Mouse (Mus musculus): Measurements from ENCODE around the gene Gm12830.

Gm12830 gene

DNA sequence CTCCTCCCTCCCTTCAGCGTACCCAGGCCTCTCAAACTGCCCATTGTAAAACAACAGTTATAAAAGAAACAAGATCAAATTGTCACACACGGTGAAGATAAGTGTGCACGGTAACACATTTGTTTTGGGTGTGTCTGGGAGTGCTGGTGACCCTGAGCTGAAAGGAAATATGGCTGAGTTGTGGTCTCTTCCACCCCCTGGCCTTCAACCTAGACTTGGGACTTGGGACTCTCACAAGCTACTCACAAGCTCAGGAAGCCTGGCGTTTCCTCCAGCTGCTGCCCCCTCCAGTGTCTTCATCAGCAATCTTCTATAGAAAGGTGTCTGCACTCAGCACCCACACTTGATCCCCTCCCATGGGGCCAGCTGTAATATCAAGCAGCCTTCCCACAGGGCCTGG lies 24.1 kb downstream of the Gm12830 start:
- DNase-seq, result no peak

DNA sequence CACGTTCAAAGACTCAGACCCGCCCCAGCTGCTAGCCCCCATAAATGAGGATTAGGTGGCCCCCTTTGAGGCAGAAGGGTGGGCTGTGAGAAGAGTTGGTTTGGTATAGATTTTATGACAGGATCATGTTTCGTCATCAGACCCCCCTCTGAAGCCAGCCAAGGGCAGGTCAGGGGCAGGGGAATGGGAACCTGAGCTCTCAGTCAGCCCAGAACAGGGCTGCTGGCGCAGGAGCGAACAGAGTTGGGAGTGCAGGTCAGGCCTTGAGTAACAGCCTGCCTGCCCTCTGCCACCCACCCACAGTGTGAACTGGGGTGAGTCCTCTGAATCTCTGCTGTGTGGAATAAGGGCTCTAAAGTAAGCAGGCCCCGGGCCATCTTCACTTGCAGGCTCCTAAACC lies 25.2 kb downstream of the Gm12830 start:
- no peak for DNase-seq

DNA sequence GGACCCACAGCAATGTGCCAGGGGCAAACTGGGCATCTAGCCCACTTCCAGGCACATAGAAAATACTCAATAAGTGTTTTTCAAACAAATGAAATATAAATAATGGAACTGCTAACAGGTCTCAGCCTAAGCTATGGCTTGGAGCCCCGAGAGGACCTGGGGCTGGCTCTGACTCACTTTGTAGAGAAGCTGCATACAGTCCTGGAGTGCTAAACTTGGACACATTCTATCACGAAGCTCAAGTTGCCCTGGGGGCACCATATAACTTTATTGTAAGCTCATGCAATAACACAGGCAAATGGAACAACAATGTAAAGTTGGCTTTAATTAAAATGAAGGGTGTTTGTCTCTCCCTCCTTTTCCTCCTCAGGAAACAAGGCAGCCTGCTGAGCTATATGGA lies 32.4 kb downstream of the Gm12830 start:
- no peak for DNase-seq

DNA sequence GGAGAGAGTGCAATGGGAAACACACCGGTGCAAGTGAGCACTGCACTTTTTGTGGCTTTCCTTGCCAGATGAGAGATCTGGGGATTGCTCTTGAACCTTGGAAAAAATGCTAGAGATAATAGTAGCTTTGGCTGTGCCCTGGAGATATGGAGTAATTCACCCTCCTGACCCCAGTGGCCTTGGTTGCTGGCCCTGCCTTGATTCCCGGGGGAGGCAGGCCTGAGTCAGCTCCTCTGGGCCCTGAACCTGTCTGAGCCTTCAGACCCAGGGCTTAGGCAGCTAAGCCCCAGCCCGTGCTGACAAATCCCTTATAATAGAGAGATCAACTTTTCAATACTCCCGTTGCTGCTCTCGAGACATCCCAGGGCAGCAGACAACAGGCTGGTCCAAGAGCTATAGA lies 36.9 kb downstream of the Gm12830 start:
- no peak for DNase-seq

DNA sequence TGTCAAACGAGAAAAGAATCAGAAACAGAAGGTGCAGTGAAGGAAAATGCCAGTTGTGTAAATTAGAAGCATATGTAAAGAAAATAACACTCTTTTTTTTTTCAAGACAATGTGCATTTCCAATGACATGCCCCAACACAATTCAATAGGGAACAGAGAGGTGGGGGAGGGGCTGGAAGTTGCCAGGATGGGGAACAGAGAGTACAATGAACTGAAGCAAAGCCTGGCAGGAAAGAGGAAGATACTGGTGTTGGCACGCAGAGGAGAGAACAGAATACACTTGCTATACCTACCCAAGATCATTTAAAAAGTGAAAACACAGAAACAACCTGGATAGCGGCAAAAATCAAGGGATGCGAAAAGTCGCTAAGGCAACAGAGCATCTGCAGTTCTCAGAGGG lies 41.6 kb downstream of the Gm12830 start:
- DNase-seq, result no peak

DNA sequence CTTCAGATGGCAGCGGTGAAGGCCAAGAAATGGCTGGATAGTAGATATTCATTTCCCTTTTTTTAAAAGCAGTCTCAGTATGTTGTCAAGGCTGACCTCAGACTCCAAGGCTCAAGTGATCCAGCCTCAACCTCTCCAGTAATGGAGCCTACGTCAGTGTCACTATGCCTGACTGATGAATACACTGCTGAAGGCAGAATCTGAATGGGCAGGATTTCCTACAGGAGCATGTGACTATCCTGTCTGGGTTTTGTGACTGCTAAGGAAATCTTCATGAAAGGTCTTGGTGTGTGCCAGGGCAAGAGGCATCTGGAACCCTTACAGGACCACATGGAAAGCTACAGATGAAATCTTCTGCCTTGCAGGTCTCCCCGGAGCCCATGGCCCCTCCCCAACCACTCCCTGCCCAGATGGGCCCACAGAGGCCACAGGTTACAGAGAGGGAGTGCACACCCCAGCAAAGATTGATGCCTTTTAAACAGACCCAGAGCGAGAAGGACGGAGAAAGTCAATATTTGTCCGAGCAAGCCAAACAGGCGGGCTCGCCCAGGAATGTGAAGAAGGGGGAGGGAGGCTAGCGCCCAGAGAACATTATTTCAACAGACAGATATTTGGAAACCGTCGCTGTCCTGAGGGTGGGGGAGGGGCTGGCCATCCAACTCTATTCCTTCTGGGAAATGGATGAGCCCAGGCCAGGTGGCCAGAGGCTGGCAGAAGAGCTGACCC lies 48.4 kb downstream of the Gm12830 start:
- DNase-seq, result no peak

DNA sequence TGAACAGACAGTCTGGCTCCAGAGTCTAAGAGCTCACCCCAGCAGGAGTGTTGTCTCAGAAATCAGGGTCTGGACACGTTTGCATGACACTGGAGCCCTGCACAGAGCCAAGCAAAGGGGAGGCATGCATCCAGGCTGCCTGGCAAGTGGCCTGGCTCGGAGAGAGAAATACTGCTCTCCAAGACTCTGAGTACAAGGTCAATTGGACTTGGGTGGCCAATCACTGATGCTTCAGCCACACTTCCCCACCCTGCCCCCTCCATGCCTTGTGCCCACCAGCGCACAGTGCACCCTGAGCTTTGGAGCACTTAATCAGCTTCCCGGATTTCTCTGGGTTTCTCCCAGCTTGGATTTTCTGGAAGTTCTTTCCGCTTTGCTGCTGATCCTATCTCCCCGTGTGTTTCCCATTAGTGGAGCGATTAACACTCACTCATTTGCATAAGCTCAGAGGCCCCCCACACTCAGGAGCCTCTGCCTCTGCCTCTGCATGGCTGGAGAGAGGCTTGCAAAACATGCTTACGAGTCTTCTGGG lies 55.0 kb downstream of the Gm12830 start:
- DNase-seq, result no peak

DNA sequence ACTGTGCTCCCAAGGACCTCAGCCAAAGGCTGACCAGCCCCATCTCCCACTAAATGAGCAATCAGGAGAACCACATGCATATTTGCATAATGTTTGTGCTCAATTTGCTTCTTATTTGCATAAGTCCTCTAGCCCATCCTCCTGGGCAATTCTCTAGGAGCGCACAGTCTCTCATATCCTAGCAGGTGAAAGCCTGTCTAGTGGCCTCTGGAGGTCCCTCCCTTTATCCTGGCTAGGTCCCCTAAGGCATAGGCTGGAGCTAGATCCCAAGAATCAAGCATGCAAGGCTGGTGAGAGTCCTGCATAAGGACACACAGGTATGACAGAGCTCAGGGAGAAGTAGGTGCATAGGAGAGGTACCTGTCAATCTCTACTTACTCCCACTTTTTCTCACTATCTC lies 60.7 kb downstream of the Gm12830 start:
- no peak for DNase-seq

DNA sequence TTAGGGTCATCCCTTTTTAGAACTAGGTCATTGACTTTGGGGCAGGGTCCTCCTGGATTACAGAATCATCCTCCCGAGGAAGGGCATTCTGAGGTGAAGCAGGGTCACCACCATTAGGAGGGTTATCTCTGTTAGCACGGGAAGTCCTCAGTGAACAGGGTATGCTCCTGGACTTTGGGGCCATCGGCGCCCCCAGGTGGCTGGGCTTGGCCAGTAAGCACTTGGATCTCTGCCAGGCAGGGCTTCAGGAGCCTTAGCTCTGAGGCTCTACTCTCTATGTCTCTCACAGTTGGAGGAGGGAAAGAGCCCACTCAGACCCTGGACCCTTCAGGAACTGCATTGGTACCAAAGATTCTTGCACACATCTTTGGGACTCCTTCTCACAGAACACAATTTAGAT lies 76.3 kb downstream of the Gm12830 start:
- DNase-seq, result no peak

DNA sequence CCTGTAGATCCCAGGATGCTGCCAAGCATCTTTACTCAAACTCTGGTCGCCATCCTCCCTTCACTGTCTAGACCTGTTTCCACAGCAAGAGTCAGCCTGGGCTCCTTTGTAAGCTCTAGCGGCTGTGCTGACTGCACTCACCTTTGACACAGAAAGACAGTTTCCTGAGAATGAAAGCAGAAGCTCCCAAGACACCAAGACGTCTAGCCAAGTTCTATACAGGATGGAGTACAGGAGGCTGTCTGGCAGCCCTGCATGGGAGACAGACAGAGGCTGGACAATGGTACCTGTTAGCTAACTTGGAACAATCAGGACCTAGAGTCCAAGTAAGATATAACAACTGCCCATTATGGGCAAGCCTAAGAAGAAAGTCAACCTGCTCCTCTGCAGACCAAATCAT lies 78.4 kb downstream of the Gm12830 start:
- DNase-seq, result no peak

DNA sequence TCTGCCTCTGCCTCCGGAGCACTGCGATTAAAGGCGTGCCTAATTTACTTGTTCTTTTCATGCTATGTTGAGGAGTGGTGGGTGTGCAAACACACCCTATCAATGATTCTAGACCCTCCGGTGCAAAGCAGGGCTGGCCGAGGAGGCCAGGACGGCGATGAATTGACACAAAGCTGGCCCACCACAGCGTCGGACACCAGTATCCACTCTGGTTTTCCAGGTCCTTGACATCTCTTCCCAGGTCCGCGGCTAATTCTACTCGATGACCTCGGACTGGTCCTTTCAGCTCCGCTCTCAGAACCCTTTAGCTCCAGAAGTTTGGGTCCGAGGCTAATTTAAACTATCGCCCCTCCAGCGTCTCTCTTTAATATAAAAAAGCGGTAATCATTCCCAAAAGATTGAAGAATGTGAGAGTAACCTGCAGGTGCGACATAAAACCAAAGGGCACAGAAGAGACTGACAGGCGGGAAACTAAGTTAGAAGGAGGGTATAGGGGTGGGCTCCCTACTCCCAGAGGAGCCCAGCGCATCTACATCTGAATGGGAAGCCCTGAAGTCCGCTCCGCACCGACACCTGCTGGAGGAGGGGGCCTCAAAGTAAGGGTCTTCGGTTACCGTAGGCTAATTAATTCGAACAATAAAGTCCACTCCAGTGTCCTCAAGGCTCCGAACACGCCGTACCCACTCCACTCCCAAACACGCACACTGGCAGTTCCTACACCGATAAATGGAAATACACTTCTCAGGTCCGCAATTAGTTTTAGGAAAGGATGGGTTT lies 79.5 kb downstream of the Gm12830 start:
- no peak for DNase-seq

DNA sequence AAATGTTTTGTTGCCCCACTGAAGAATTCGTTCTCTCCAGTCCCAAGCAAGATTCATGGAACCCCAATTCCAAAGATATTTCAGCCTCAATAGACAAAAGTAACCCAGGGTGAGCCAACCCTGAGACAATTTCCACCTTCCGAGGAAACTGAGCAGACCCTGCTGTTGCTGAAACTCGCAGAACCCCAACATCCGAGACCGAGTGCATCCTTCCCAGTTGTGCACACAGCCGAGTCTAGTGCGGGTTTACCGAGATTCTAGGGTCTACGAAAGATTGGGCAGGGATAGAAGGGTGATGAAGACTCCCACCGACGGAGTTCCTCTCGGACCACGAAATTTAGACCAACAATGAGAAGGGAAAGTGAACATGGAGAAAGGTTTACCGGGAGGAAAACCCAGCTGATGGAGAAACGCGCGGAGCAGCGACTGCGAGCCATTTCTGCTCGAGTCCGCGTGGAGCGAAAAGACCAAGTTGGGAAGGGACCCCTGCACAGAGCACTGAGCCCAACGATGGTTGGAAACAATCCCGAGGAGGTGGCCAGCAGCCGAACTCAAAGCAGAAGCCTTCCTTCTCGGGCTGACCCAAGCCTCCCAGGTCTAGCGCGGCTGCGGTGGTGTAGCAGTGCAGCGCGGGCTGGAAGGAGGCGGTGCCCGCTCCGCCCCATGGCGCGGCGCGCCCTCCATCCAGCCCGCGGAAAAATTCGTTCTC lies 80.3 kb downstream of the Gm12830 start:
- no peak for DNase-seq

DNA sequence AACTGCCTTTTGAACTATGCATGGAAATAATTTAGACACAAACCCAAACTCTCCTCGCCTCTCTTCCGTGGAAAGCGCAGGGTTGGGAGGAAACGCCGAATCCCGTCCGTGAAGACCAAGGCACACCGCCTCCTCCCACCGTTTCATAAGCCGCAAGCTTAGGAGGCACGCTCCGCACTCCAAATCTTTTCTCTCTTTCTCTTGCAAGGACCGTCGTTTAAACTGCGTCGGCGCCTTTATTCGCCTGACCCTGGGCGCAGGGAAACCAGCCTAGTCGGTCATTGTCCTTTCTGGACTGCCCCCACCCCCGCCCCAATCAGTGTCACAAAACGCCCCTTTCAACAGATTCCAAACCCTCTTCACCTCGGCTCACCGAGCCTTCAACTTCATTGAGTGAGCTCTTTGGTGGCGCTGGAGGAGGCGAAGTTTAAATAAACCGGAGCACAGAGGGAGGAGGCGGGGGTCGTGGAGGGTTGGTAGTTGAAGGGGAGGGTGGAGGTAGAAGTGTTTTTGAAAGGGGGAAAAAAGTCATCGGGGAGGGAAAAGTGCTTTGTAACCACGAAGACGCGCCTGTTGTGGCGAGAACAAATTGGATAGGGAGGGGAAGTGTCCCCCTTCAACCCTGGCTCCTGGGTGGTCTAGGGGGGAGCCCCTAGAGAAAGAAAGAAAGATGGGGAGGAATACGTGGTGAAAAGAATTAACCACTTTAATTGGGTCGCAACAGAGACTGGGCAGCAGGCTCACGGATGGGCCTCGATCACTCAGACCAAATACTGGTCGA lies 81.3 kb downstream of the Gm12830 start:
- no peak for DNase-seq

DNA sequence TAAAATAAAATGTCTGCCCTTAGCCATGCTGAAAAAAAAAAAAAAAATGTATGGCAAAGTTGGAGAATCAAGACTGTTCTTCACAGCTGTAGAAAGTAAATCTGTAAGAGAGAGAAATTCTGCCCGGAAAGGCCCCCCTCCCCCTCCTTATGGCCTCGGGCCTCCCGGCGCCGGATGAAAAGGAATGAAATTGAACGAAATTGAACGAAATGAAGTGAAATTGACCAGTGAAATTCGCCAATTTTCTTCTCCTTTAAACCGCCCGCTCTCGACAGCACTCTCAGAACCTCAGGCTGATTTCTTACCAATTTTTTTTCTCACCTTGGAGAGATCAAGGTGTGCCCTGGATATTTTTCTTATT lies 81.9 kb downstream of the Gm12830 start:
- DNase-seq, result no peak

DNA sequence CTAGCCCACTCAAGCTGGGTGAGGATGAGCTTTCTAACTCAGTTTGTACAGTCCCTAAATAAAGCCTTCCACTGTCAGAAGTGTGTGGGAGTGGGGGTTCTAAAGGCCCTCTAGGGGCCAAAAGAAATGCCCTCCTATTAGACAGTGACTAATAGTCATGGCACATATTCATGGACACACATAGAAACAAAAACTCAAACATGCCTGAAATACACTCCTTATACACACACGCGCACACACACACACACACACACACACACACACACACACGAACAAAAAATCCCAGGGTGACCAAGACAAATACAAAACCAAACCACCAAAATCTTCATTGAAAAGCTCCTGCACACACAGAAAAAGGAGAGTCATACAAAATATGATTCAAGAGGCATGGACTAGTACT lies 84.0 kb downstream of the Gm12830 start:
- DNase-seq, result no peak

All from thymus, postnatal 25 days (tissue).